Mouse (Mus musculus) CH12.LX (cell line): ENCODE measurements around the gene Msn.

ENCODE experiments used
- CHD2 ChIP-seq: IDR thresholded peaks from 2 replicates; pipeline ENCODE4 v1.6.1; 2011; ENCODE audit warnings: low read length, improper control_type of control experiment
- CTCF ChIP-seq, 2 experiments: IDR thresholded peaks in 1 of 2; conservative IDR thresholded peaks in 1 of 2; 2 replicates each; pipeline ENCODE4 v1.5.1; 2011 to 2012; ENCODE audit warnings: low read depth in 2 of 2, low read length in 2 of 2, improper control_type of control experiment in 1 of 2, inconsistent platforms in 1 of 2, mild to moderate bottlenecking in 1 of 2, moderate library complexity in 1 of 2
- E2F4 ChIP-seq: IDR thresholded peaks from 2 replicates; pipeline ENCODE4 v1.6.1; 2011; ENCODE audit warnings: low read depth, low read length, improper control_type of control experiment; ENCODE audit not compliant: insufficient replicate concordance
- EP300 ChIP-seq: IDR thresholded peaks from 2 replicates; pipeline ENCODE4 v1.6.1; 2011; ENCODE audit warnings: low read length, improper control_type of control experiment
- ETS1 ChIP-seq: conservative IDR thresholded peaks from 2 replicates; pipeline ENCODE4 v1.6.1; 2012; ENCODE audit warnings: low read depth, mild to moderate bottlenecking, inconsistent platforms, low read length, improper control_type of control experiment, moderate library complexity
- HCFC1 ChIP-seq: IDR thresholded peaks from 2 replicates; pipeline ENCODE4 v1.6.1; 2012; ENCODE audit warnings: low read depth, mild to moderate bottlenecking, inconsistent platforms, low read length, improper control_type of control experiment
- MAX ChIP-seq: IDR thresholded peaks from 2 replicates; pipeline ENCODE4 v1.6.1; 2011; ENCODE audit warnings: low read length, improper control_type of control experiment
- MAZ ChIP-seq: IDR thresholded peaks from 2 replicates; pipeline ENCODE4 v1.6.1; 2012; ENCODE audit warnings: low read depth, mild to moderate bottlenecking, inconsistent platforms, low read length, improper control_type of control experiment, moderate library complexity
- MYC ChIP-seq: IDR thresholded peaks from 2 replicates; pipeline ENCODE4 v1.6.1; 2011; ENCODE audit warnings: low read depth, mild to moderate bottlenecking, improper control_type of control experiment, low read length
- POLR2A ChIP-seq: IDR thresholded peaks from 2 replicates; pipeline ENCODE4 v1.6.1; 2011; ENCODE audit warnings: low read depth, mild to moderate bottlenecking, improper control_type of control experiment, low read length
- RAD21 ChIP-seq: IDR thresholded peaks from 2 replicates; pipeline ENCODE4 v1.6.1; 2011; ENCODE audit warnings: low read depth, mild to moderate bottlenecking, low read length, improper control_type of control experiment, moderate library complexity
- ZKSCAN1 ChIP-seq: IDR thresholded peaks from 2 replicates; pipeline ENCODE4 v1.6.1; 2012; ENCODE audit warnings: low read depth, inconsistent platforms, low read length, improper control_type of control experiment, borderline replicate concordance

GRCm38 (mm10) chrX:96178437-96178836, 82.6 kb downstream of the Msn start:
- TF ChIP-seq CHD2 = no peak
- TF ChIP-seq ETS1 = no peak
- peak; percentile 51 to 72; a peak in 3 of 4 replicates for TF ChIP-seq CTCF (conservative IDR thresholded peaks at IDR 0.05 in 1 of 2, IDR thresholded peaks at IDR 0.05 in 1 of 2; ENCODE audit: low read depth in 2 of 2, low read length in 2 of 2)
- no peak for TF ChIP-seq HCFC1
- TF ChIP-seq MAZ = no peak
- TF ChIP-seq POLR2A = no peak
- no peak for TF ChIP-seq MAX
- no peak for TF ChIP-seq ZKSCAN1
- no peak for TF ChIP-seq EP300
- peak; percentile 55 for TF ChIP-seq RAD21
- TF ChIP-seq MYC = no peak
- TF ChIP-seq E2F4 = no peak
